Mouse (Mus musculus): Measurements from ENCODE around the gene Tmem117. TPM values are rescaled to one million over a fixed set of nuclear protein-coding genes. Genes with fewer than 3 reads are reported as not detected.
A peak's percentile ranks its signal among the peaks of the same experiment; 100 is the strongest.

The Tmem117 gene
- polyA plus RNA-seq, 1 experiment from 2014 or later, result 3.8 TPM

DNA sequence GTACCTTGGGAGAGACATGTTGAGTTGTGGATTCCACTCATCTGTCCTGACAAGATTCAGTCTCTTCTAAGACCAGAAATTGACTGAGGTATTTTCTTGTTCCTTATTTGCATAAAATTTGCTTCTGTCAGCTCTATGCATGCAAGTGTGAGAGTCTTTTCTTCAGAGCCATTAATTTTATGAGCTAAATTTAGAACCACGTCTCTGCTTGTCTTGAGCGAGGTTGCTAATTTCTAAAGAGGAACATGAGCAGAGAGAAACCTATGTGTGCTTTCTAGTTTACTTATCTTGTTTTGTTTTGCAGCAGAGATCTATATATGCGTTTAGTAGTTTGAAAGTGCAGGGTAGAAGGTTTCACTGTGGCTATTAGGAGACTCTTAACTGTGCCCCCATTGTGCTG lies 26.6 kb upstream of the Tmem117 start:
- no peak overlapping the region for H3K9ac ChIP-seq (replicated peaks)
- WGBS, result 81% methylated on average over 3 of the region's 3 CpGs

GRCm38 (mm10) chr15:94607768-94608167 lies 21.3 kb upstream of the Tmem117 start:
- Histone ChIP-seq H3K4me2 (replicated peaks) (no peak overlapping the region), H3K27ac (no peak overlapping the region), H3K9me3 (no peaks in the 10 kb centered on the region), H3K9ac (replicated peaks) (no peak overlapping the region), H3K4me3 (replicated peaks) (no peak overlapping the region), H3K36me3 (no peaks in the 10 kb centered on the region), H3K4me1 (replicated peaks) (no peaks in the 10 kb centered on the region), H3K27me3 (no peaks in the 10 kb centered on the region)
- 93% methylated on average over 8 of the region's 8 CpGs for WGBS
- ATAC-seq, result no peak

More for the DNA sequence above, 26.6 kb upstream of the Tmem117 start:
- no peaks in the 10 kb centered on the region for H3K9me3 ChIP-seq
- no peak for ATAC-seq
- H3K4me1 ChIP-seq (replicated peaks), result no peaks in the 10 kb centered on the region
- H3K36me3 ChIP-seq, result no peaks in the 10 kb centered on the region
- H3K4me3 ChIP-seq (replicated peaks), result no peak overlapping the region
- no peaks in the 10 kb centered on the region for H3K27me3 ChIP-seq
- no peak overlapping the region for H3K4me2 ChIP-seq (replicated peaks)
- H3K27ac ChIP-seq, result no peak overlapping the region

- no peak overlapping the region for H3K4me2 ChIP-seq (replicated peaks)
- H3K4me3 ChIP-seq (replicated peaks), result no peak overlapping the region
- no peaks in the 10 kb centered on the region for H3K4me1 ChIP-seq (replicated peaks)
- H3K27me3 ChIP-seq, result no peaks in the 10 kb centered on the region
- WGBS, result 91% methylated on average over 11 of the region's 11 CpGs
- H3K9me3 ChIP-seq, result no peaks in the 10 kb centered on the region
- H3K9ac ChIP-seq (replicated peaks), result no peak overlapping the region
- no peak overlapping the region for H3K27ac ChIP-seq
- no peaks in the 10 kb centered on the region for H3K36me3 ChIP-seq
- no peak for ATAC-seq
Observed at GRCm38 (mm10) chr15:94616036-94616435, 13.0 kb upstream of the Tmem117 start.

GRCm38 (mm10) chr15:94620909-94621308 lies 8.1 kb upstream of the Tmem117 start:
- no peak overlapping the region for H3K9ac ChIP-seq (replicated peaks)
- H3K27ac ChIP-seq, result no peak overlapping the region
- H3K27me3 ChIP-seq, result no peaks in the 10 kb centered on the region
- no peaks in the 10 kb centered on the region for H3K9me3 ChIP-seq
- ATAC-seq, result no peak
- H3K4me3 ChIP-seq (replicated peaks), result no peak overlapping the region
- no peaks in the 10 kb centered on the region for H3K36me3 ChIP-seq
- no peaks in the 10 kb centered on the region for H3K4me1 ChIP-seq (replicated peaks)
- no peak overlapping the region for H3K4me2 ChIP-seq (replicated peaks)

DNA sequence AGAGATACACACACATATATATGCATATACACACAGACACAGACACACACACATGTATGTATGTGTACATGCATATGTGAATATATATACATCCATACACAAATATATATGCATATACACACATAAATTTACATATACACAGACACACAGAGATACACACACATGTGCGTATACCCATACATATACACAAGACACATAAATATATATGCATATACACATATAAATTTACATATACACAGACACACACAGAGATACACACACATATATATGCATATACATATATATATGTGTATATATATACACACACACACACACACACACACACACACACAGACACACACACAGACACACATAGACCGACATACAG lies 586 bp upstream of the Tmem117 start:
- peak overlapping the region; percentile 78 for H3K9ac ChIP-seq (replicated peaks)
- H3K36me3 ChIP-seq, result no peaks in the 10 kb centered on the region
- ATAC-seq, result peak; percentile 59
- 48% methylated on average over 2 of the region's 2 CpGs for WGBS
- H3K9me3 ChIP-seq, result no peaks in the 10 kb centered on the region
- H3K4me3 ChIP-seq (replicated peaks), result peak overlapping the region; percentile 69
- H3K4me2 ChIP-seq (replicated peaks), result peak overlapping the region; percentile 98
- peaks cover 18% of the 10 kb centered on the region for H3K27me3 ChIP-seq
- no peak overlapping the region for H3K27ac ChIP-seq
- H3K4me1 ChIP-seq (replicated peaks), result 0 out of 2 replicates have a peak, but pooled peaks cover 2% of the 10 kb centered on the region

- no peak overlapping the region for H3K27ac ChIP-seq
- WGBS, result 86% methylated on average over 4 of the region's 4 CpGs
Observed at GRCm38 (mm10) chr15:94630553-94630952, 1.5 kb downstream of the Tmem117 start.

GRCm38 (mm10) chr15:94634524-94634923 lies 5.5 kb downstream of the Tmem117 start:
- no peak overlapping the region for H3K4me2 ChIP-seq (replicated peaks)
- H3K9me3 ChIP-seq, result no peaks in the 10 kb centered on the region
- peaks cover 16% of the 10 kb centered on the region for H3K27me3 ChIP-seq
- ATAC-seq, result no peak
- H3K4me1 ChIP-seq (replicated peaks), result no peaks in the 10 kb centered on the region
- H3K4me3 ChIP-seq (replicated peaks), result no peak overlapping the region
- H3K36me3 ChIP-seq, result no peaks in the 10 kb centered on the region
- H3K9ac ChIP-seq (replicated peaks), result no peak overlapping the region
- WGBS, result 84% methylated on average over 11 of the region's 11 CpGs
- no peak overlapping the region for H3K27ac ChIP-seq

More at GRCm38 (mm10) chr15:94630553-94630952, 1.5 kb downstream of the Tmem117 start:
- Histone ChIP-seq H3K9ac (replicated peaks) (no peak overlapping the region), H3K4me3 (replicated peaks) (no peak overlapping the region), H3K36me3 (no peaks in the 10 kb centered on the region), H3K4me2 (replicated peaks) (no peak overlapping the region), H3K27me3 (peaks cover 18% of the 10 kb centered on the region), H3K9me3 (no peaks in the 10 kb centered on the region), H3K4me1 (replicated peaks) (0 out of 2 replicates have a peak, but pooled peaks cover 2% of the 10 kb centered on the region)
- ATAC-seq, result no peak

- Histone ChIP-seq H3K4me2 (replicated peaks) (no peak overlapping the region), H3K9me3 (no peaks in the 10 kb centered on the region), H3K4me1 (replicated peaks) (no peaks in the 10 kb centered on the region), H3K27ac (no peak overlapping the region), H3K9ac (replicated peaks) (no peak overlapping the region), H3K27me3 (no peaks in the 10 kb centered on the region), H3K4me3 (replicated peaks) (no peak overlapping the region), H3K36me3 (no peaks in the 10 kb centered on the region)
- WGBS, result 93% methylated on average over 2 of the region's 2 CpGs
- ATAC-seq, result no peak
Observed at GRCm38 (mm10) chr15:94638207-94638606, 9.2 kb downstream of the Tmem117 start.

- Histone ChIP-seq H3K36me3 (no peaks in the 10 kb centered on the region), H3K4me3 (replicated peaks) (no peak overlapping the region), H3K9ac (replicated peaks) (no peak overlapping the region), H3K4me1 (replicated peaks) (no peaks in the 10 kb centered on the region), H3K9me3 (no peaks in the 10 kb centered on the region), H3K27ac (no peak overlapping the region), H3K27me3 (no peaks in the 10 kb centered on the region), H3K4me2 (replicated peaks) (no peak overlapping the region)
- WGBS, result 76% methylated on average over 2 of the region's 2 CpGs
- ATAC-seq, result no peak
Observed at GRCm38 (mm10) chr15:94639126-94639525, 10.1 kb downstream of the Tmem117 start.

- Histone ChIP-seq H3K36me3 (no peaks in the 10 kb centered on the region), H3K4me2 (replicated peaks) (no peak overlapping the region), H3K4me1 (replicated peaks) (peaks cover 29% of the 10 kb centered on the region), H3K27me3 (no peaks in the 10 kb centered on the region), H3K27ac (peak overlapping the region; percentile 44), H3K9ac (replicated peaks) (no peak overlapping the region), H3K9me3 (no peaks in the 10 kb centered on the region), H3K4me3 (replicated peaks) (no peak overlapping the region)
- ATAC-seq, result peak; percentile 58; the same call in 1 of the 2 replicates
- WGBS, result 29% methylated on average over 6 of the region's 6 CpGs
Observed at GRCm38 (mm10) chr15:94646012-94646411, 17.0 kb downstream of the Tmem117 start.

- Histone ChIP-seq H3K4me1 (replicated peaks) (peaks cover 29% of the 10 kb centered on the region), H3K9me3 (no peaks in the 10 kb centered on the region), H3K9ac (replicated peaks) (no peak overlapping the region), H3K36me3 (no peaks in the 10 kb centered on the region), H3K27ac (no peak overlapping the region), H3K4me2 (replicated peaks) (no peak overlapping the region), H3K4me3 (replicated peaks) (no peak overlapping the region), H3K27me3 (no peaks in the 10 kb centered on the region)
- no peak for ATAC-seq
- WGBS, result 85% methylated on average over 8 of the region's 8 CpGs
Observed at GRCm38 (mm10) chr15:94648430-94648829, 19.4 kb downstream of the Tmem117 start.

GRCm38 (mm10) chr15:94649071-94649765 lies 20.2 kb downstream of the Tmem117 start:
- ATAC-seq, result 0 out of 2 replicates have a peak, but pooled peaks have one; percentile 27
- Histone ChIP-seq H3K9ac (replicated peaks) (no peak overlapping the region), H3K4me1 (replicated peaks) (peaks cover 29% of the 10 kb centered on the region), H3K9me3 (no peaks in the 10 kb centered on the region), H3K27me3 (no peaks in the 10 kb centered on the region), H3K4me3 (replicated peaks) (no peak overlapping the region), H3K4me2 (replicated peaks) (no peak overlapping the region), H3K27ac (peak overlapping the region; percentile 35; the same call in 1 of the 2 replicates), H3K36me3 (no peaks in the 10 kb centered on the region)
- WGBS, result 47% methylated on average over 17 of the region's 17 CpGs

DNA sequence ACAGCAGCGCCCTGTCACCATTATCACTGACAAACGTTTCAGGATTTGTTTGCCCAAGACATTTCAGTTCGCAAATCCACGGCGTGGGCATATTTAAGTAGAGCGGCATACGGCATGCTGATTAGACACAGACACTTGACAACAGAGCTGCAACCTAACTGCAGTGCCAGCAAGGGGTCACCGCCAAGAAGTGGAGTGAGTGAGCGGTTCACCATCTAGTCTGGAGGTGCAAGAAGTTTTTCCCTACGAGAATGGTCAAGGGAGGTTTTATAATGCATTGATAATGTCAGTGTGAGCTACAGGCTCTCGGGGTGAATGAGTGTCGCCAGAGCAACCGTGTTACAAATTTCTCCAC lies 20.7 kb downstream of the Tmem117 start:
- 41% methylated on average over 13 of the region's 13 CpGs for WGBS
- ATAC-seq, result no peak
- no peak overlapping the region for H3K9ac ChIP-seq (replicated peaks)
- no peak overlapping the region for H3K4me2 ChIP-seq (replicated peaks)
- H3K27me3 ChIP-seq, result no peaks in the 10 kb centered on the region
- H3K4me3 ChIP-seq (replicated peaks), result no peak overlapping the region
- H3K36me3 ChIP-seq, result no peaks in the 10 kb centered on the region
- H3K27ac ChIP-seq, result no peak overlapping the region
- no peaks in the 10 kb centered on the region for H3K9me3 ChIP-seq
- peaks cover 29% of the 10 kb centered on the region for H3K4me1 ChIP-seq (replicated peaks)
